Mouse (Mus musculus) ES-E14 (cell line): ENCODE results near the gene Ankzf1. TPM values are rescaled to one million over a fixed set of nuclear protein-coding genes. Genes with fewer than 3 reads are reported as not detected.

Experiments
- DNase-seq: peaks from one replicate; pipeline ENCODE4 v3.0.0-alpha.2; 2013; ENCODE audit warnings: low read depth, low spot score
- H3K27ac ChIP-seq: 2 replicates; pipeline ENCODE4 v1.5.1; 2012; ENCODE audit warnings: low read depth, mild to moderate bottlenecking, low read length, moderate library complexity, mixed read lengths; ENCODE audit not compliant: poor library complexity, insufficient read depth, severe bottlenecking
- H3K36me3 ChIP-seq: 2 replicates; pipeline ENCODE4 v1.6.1; 2012; ENCODE audit warnings: mild to moderate bottlenecking, low read length, moderate library complexity, mixed read lengths; ENCODE audit not compliant: control insufficient read depth, poor library complexity, insufficient read depth, severe bottlenecking
- H3K4me1 ChIP-seq, 2 experiments: fragments of 150-350 bp in 1 of 2; sonication (generic) in 1 of 2; 2 replicates each; pipeline ENCODE4 v1.6.1; 2012; ENCODE audit warnings: low read length in 2 of 2, mild to moderate bottlenecking in 1 of 2, mixed read lengths in 1 of 2; ENCODE audit not compliant: control insufficient read depth in 2 of 2, insufficient read depth in 2 of 2, poor library complexity in 1 of 2
- H3K4me3 ChIP-seq, 2 experiments: fragments of 150-350 bp in 1 of 2; sonication (generic) in 1 of 2; 2 replicates each; pipeline ENCODE4 v1.5.1; 2012; ENCODE audit warnings: low read length in 2 of 2, low read depth in 1 of 2, mild to moderate bottlenecking in 1 of 2, mixed read lengths in 1 of 2; ENCODE audit not compliant: insufficient read depth in 1 of 2, poor library complexity in 1 of 2, severe bottlenecking in 1 of 2
- H3K9ac ChIP-seq: 2 replicates; pipeline ENCODE4 v1.6.1; 2012; ENCODE audit warnings: low read depth, mild to moderate bottlenecking, low read length, mixed read lengths; ENCODE audit not compliant: poor library complexity, insufficient read depth, severe bottlenecking
- H3K9me3 ChIP-seq: fragments of 150-350 bp; sonication (generic); 2 replicates; pipeline ENCODE4 v1.6.1; 2012; ENCODE audit warnings: low read depth, mild to moderate bottlenecking, low read length; ENCODE audit not compliant: control insufficient read depth, insufficient read depth
- CHD2 ChIP-seq: IDR thresholded peaks from 2 replicates; pipeline ENCODE4 v1.6.1; 2014; ENCODE audit warnings: mild to moderate bottlenecking, low read depth, low read length, inconsistent platforms
- HCFC1 ChIP-seq: IDR thresholded peaks from 2 replicates; pipeline ENCODE4 v1.6.1; 2012; ENCODE audit warnings: low read length, inconsistent platforms, borderline replicate concordance; ENCODE audit not compliant: insufficient read depth
- MAFK ChIP-seq: IDR thresholded peaks from 2 replicates; pipeline ENCODE4 v1.6.1; 2014; ENCODE audit warnings: mild to moderate bottlenecking, low read depth, low read length, inconsistent platforms; ENCODE audit not compliant: insufficient read depth
- ZC3H11A ChIP-seq: IDR thresholded peaks from 2 replicates; pipeline ENCODE4 v1.6.1; 2012; ENCODE audit warnings: low read depth, mild to moderate bottlenecking, inconsistent platforms, low read length, borderline replicate concordance
- ZNF384 ChIP-seq: IDR thresholded peaks from 2 replicates; pipeline ENCODE4 v1.6.1; 2012; ENCODE audit warnings: low read depth, low read length, inconsistent platforms
- in situ Hi-C, 2 experiments: fragments of 600-800 bp; cut with MboI; formaldehyde crosslinking; loops; one replicate each; pipeline ENCODE4 v1.15.1; 2025; ENCODE audit warnings: low sequenced_read_pairs in 2 of 2, inconsistent platforms in 1 of 2; ENCODE audit not compliant: unreplicated experiment in 2 of 2
- total RNA-seq: library from RNA; depleted of rRNA; stranded (reverse); fragments of 300-350 nt; gene quantifications from 2 replicates; pipeline ENCODE4 v1.2.3, GENCODE M21; 2012

Gene Ankzf1
- total RNA-seq, 1 experiment = 23.0 TPM

- H3K9ac ChIP-seq = no peak overlapping the region
- TF ChIP-seq ZC3H11A = no peak
- TF ChIP-seq HCFC1 = no peak
- TF ChIP-seq CHD2 = no peak
- TF ChIP-seq MAFK = no peak
- no peak for TF ChIP-seq ZNF384
- H3K9me3 ChIP-seq = no peaks in the 10 kb centered on the region
- H3K4me3 ChIP-seq = no peak overlapping the region
- DNase-seq = no peak
- no peak overlapping the region for H3K27ac ChIP-seq
- in situ Hi-C loops = no loop called here
- peaks cover 9% of the 10 kb centered on the region; the same call in 1 of the 2 replicates for H3K36me3 ChIP-seq
- peaks cover 12 to 31% of the 10 kb centered on the region in 2 experiments for H3K4me1 ChIP-seq
Observed at GRCm38 (mm10) chr1:75221538-75221937, 29.6 kb downstream of the Ankzf1 start.

- in situ Hi-C loops = no loop called here
- DNase-seq = no peak
- H3K27ac ChIP-seq = no peak overlapping the region
- TF ChIP-seq MAFK (no peak), ZNF384 (no peak), CHD2 (no peak), HCFC1 (no peak), ZC3H11A (no peak)
- H3K4me1 ChIP-seq = peaks cover 10 to 31% of the 10 kb centered on the region in 2 experiments
- no peaks in the 10 kb centered on the region for H3K9me3 ChIP-seq
- H3K4me3 ChIP-seq = no peak overlapping the region
- H3K9ac ChIP-seq = no peak overlapping the region
- H3K36me3 ChIP-seq = no peaks in the 10 kb centered on the region
Observed at GRCm38 (mm10) chr1:75222926-75223325, 31.0 kb downstream of the Ankzf1 start.

- no peak for TF ChIP-seq CHD2
- TF ChIP-seq ZNF384 = no peak
- no peak for TF ChIP-seq MAFK
- TF ChIP-seq ZC3H11A = no peak
- no peak for TF ChIP-seq HCFC1
- no peak overlapping the region for H3K27ac ChIP-seq
- H3K36me3 ChIP-seq = no peaks in the 10 kb centered on the region
- in situ Hi-C loops = no loop called here
- H3K9ac ChIP-seq = no peak overlapping the region
- peaks cover 9 to 30% of the 10 kb centered on the region in 2 experiments for H3K4me1 ChIP-seq
- no peaks in the 10 kb centered on the region for H3K9me3 ChIP-seq
- no peak for DNase-seq
- H3K4me3 ChIP-seq = no peak overlapping the region
Observed at GRCm38 (mm10) chr1:75223532-75223931, 31.6 kb downstream of the Ankzf1 start.

- Histone ChIP-seq H3K9ac (no peak overlapping the region), H3K36me3 (no peaks in the 10 kb centered on the region), H3K27ac (no peak overlapping the region), H3K4me1 (peaks cover 5 to 29% of the 10 kb centered on the region in 2 experiments), H3K4me3 (no peak overlapping the region), H3K9me3 (no peaks in the 10 kb centered on the region)
- in situ Hi-C loops = no loop called here
- no peak for DNase-seq
- TF ChIP-seq ZNF384 (no peak), MAFK (no peak), ZC3H11A (no peak)
Observed at GRCm38 (mm10) chr1:75225473-75225872, 33.5 kb downstream of the Ankzf1 start.

GRCm38 (mm10) chr1:75226138-75226537, 34.2 kb downstream of the Ankzf1 start:
- Histone ChIP-seq H3K9ac (no peak overlapping the region), H3K36me3 (no peaks in the 10 kb centered on the region), H3K4me1 (peaks cover 3 to 29% of the 10 kb centered on the region in 2 experiments), H3K9me3 (no peaks in the 10 kb centered on the region), H3K4me3 (no peak overlapping the region), H3K27ac (no peak overlapping the region)
- in situ Hi-C loops = no loop called here
- TF ChIP-seq MAFK (no peak), HCFC1 (no peak), CHD2 (no peak), ZNF384 (no peak), ZC3H11A (no peak)
- no peak for DNase-seq
